Mouse (Mus musculus): Measurements from ENCODE around the gene Muc2.

Gene Muc2

DNA sequence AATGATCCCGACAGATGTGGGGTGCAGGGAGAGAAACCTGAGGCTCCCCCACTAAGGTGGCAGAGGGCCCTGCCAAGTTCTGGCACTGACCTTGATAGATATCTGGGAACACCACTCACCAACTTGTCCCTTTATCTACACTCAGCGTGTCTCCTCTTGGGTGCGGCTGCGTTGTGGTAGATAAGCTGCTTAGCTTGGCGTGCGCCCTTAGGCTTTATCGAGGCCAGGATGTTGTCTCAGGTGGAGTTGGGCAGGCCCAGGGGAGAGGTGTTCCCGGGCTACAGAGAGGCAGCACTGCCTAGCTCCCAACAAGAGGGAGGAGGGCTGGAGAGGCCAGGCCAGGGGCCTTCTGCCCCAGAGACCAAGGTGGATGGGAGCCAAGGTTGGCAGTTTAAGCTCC is 80.8 kb downstream of the Muc2 start:
- no peak for DNase-seq

DNA sequence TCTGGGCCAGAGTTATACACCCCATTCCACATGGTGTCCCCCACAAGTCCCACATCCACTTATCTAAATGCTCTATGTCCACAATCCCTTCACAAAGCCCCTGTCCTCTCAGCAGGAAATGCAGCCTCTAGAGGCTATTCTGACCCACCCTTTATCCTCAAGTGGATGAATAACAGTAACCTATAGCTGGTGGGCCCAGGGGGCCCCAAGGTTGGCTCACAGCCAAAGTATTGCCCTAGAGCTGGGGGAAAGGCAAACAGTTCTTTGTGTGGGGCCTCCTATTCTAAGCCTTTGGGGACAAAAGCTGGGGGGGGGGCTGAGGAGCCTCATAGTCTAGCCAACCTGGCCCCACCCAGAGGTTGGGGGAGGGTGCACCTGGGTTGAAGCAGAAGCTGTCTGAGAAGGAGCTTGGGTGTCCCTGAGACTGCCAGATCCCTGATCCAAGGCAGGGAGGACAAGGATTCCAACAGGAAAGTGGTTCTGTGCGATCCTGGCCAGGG is 82.0 kb downstream of the Muc2 start:
- DNase-seq = no peak

DNA sequence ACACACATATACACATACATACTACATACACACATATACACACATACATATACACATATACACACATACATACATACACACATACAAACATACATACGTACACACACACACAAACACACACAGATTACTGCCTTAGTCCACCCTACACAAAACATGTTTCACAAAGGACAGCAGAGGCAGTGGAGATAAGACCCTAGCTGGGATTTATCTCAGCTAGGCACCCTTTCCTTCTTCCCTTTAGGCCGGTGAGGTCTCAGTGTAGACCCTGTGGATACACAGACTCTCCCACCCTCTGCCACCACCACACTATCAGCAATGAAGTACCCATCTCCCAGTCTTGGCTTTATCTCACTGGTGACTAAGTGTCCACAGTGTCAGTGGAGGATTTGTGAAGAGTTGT is 84.7 kb downstream of the Muc2 start:
- no peak for DNase-seq

DNA sequence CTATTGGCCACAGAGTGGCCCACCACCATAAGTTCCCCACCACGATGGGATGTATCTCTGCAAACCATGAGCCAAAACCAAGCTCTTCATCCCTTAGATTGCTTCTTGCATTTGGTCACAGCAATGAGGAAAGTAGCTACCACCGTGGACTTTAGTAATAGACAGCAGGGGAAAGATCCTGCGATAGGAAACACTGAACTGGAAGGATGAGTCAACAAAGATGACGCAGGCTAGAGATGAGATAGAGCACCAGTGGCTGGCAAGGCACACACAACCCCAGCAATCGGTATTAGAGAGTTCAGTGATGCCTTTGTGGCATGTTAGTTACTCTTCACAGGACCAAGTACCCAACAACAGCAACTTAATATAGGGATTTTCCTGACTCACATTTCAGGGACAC is 86.1 kb downstream of the Muc2 start:
- no peak for DNase-seq

DNA sequence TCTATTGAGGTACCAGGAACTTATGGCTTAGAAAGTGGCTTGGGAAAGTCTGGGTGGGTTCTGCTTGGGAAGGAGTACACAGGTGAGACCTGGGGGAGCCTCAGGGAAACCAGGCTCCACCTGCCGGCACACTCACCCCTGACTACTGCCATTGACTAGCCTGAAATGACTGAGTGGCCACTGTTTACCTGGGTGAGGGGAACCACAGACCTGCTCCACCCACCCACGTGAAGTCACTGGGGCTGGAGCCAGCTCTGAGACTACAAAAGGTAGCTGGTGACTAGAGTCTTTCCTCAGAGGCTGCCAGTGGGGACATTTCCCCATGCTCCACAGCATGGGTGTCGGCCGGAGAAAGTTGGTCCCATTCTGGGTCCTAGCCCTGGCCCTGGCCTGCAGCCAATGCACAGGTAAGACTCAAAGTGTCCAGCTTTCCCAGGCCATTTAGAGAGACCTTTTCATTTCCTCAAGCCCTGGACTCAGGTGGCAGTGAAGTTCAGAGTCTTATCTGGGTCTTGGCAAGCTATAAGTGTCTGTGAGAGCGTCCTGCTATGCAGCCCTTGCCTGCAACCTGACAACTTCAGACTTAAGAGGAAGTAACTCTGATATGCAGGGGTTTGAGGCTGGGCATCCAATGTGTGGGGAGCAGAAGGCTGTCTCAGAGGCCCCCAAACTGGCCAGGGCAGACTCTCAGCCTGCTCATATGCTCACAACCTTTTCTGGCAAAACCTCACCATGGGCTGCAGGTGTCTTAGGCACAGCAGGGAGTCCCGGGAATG is 98.7 kb downstream of the Muc2 start, which contains the start of gene Muc5ac:
TSS of gene Muc5ac (plus strand) at position 296 of the 776 bp plus-strand sequence.
- DNase-seq = no peak

DNA sequence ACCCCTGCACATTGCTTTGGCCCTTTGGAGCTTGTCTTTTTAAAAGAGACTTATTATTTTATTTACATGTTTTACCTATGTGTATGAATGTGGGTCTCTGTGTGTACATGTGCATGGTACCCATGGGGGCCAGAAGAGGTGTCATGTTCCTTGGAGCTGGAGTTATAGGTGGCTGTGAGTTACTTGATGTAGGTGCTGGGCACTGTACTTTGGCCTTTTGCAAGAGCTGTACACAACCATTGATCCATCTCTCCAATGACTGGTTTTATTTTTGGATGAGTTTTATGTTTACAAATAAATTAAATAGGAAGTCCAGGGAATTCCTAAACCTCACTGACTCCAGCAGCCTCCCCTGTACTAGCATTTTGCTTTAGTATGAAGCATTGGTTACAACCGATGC is 104.1 kb downstream of the Muc2 start:
- DNase-seq = no peak

DNA sequence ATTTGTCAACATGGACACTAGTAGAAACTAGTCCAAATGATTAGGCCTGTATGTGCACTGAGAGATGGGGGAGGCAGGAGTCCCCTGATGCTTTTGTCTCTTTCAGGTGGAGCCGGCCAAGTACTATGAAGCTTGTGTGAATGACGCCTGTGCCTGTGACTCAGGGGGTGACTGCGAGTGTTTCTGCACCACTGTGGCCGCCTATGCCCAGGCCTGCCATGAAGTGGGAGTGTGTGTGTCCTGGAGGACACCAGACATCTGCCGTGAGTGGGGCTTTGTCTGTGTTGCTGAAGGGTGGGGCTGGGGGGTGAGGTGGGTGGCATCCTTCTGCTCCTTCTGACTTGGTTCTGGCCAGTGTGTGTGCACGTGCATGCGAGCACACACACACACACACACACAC is 113.1 kb downstream of the Muc2 start:
- DNase-seq = no peak

All from cerebellum, adult 8-10 months (tissue).